Mouse (Mus musculus) c-Kit-positive CD71-negative TER-119-negative erythroid progenitor cells, embryonic 14.5 days (primary cell): ENCODE data around the gene E330021D16Rik.
"Not testable (repeated sequence)": the region's sequence is repeated elsewhere in the genome, so short reads cannot be mapped to it uniquely, and the experiment has no call there.

ENCODE experiments used
- DNase-seq: peaks from one replicate; pipeline ENCODE4 v3.0.0-alpha.2; 2013; ENCODE audit warnings: low read depth

E330021D16Rik gene

GRCm38 (mm10) chr6:136415133-136415775, at the start of gene E330021D16Rik:
Gene E330021D16Rik, minus strand, starts transcription at chr6:136415569.
- no peak for DNase-seq

GRCm38 (mm10) chr6:136465021-136465420, 49.7 kb upstream of the E330021D16Rik start:
- DNase-seq, result no peak

GRCm38 (mm10) chr6:136464121-136464621, 48.8 kb upstream of the E330021D16Rik start:
- no peak for DNase-seq

- no peak for DNase-seq
Measured at GRCm38 (mm10) chr6:136463491-136463890, 48.1 kb upstream of the E330021D16Rik start.

GRCm38 (mm10) chr6:136459156-136459555, 43.8 kb upstream of the E330021D16Rik start:
- DNase-seq, result no peak

GRCm38 (mm10) chr6:136456302-136456701, 40.9 kb upstream of the E330021D16Rik start:
- DNase-seq, result no peak

GRCm38 (mm10) chr6:136455696-136456095, 40.3 kb upstream of the E330021D16Rik start:
- DNase-seq, result no peak

- no peak for DNase-seq
Measured at GRCm38 (mm10) chr6:136452623-136453022, 37.3 kb upstream of the E330021D16Rik start.

GRCm38 (mm10) chr6:136450863-136451262, 35.5 kb upstream of the E330021D16Rik start:
- DNase-seq, result no peak

GRCm38 (mm10) chr6:136449930-136450329, 34.6 kb upstream of the E330021D16Rik start:
- DNase-seq, result no peak

- DNase-seq, result no peak
Measured at GRCm38 (mm10) chr6:136449270-136449692, 33.9 kb upstream of the E330021D16Rik start.

GRCm38 (mm10) chr6:136439205-136439604, 23.8 kb upstream of the E330021D16Rik start:
- DNase-seq, result not testable (repeated sequence)

GRCm38 (mm10) chr6:136436151-136436550, 20.8 kb upstream of the E330021D16Rik start:
- not testable (repeated sequence) for DNase-seq

GRCm38 (mm10) chr6:136433573-136433972, 18.2 kb upstream of the E330021D16Rik start:
- no peak for DNase-seq

- DNase-seq, result no peak
Measured at GRCm38 (mm10) chr6:136431896-136432248, 16.5 kb upstream of the E330021D16Rik start.

- DNase-seq, result no peak
Measured at GRCm38 (mm10) chr6:136431169-136431895, 16.0 kb upstream of the E330021D16Rik start.

- DNase-seq, result no peak
Measured at GRCm38 (mm10) chr6:136429441-136429840, 14.1 kb upstream of the E330021D16Rik start.

- DNase-seq, result no peak
Measured at GRCm38 (mm10) chr6:136428412-136428811, 13.0 kb upstream of the E330021D16Rik start.

GRCm38 (mm10) chr6:136427240-136427639, 11.9 kb upstream of the E330021D16Rik start:
- DNase-seq, result no peak

- no peak for DNase-seq
Measured at GRCm38 (mm10) chr6:136425956-136426355, 10.6 kb upstream of the E330021D16Rik start.

GRCm38 (mm10) chr6:136424166-136424565, 8.8 kb upstream of the E330021D16Rik start:
- no peak for DNase-seq

- no peak for DNase-seq
Measured at GRCm38 (mm10) chr6:136423201-136423600, 7.8 kb upstream of the E330021D16Rik start.
